Mouse (Mus musculus): ENCODE measurements around the gene Efcab6.

DNA sequence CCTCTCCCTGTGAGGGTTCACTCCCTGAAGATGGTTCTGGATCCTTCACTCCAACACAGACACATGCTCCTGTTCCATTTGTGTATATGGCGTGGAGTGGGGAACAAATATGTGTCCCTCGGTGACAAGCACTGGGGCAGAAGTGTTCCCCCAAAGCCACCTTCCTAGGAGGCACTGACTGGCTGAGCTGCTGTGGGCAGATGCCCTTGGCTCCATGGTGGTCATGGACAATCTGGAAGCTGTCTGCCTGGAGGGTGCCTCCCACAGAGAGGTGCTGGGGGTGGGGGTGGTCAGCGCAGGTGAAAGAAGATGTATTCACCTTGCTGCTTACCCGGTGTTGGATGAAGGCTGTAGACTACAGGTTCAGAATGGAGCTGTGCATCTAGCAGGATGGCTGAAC is 128.7 kb downstream of the Efcab6 start:
- TF ChIP-seq CTCF (IDR thresholded peaks at IDR 0.05; ENCODE audit: low read depth) (no peak), EP300 (IDR thresholded peaks at IDR 0.05; ENCODE audit: low read depth) (no peak)

All from liver, postnatal 0 days (tissue).